Mouse (Mus musculus): ENCODE measurements at regions not wholly inside any gene's neighbourhood (a gene's known extent, or its start where the extent isn't known, plus 50 kb on each side); places are given as distances from the start of the nearest gene placed in this dataset.

DNA sequence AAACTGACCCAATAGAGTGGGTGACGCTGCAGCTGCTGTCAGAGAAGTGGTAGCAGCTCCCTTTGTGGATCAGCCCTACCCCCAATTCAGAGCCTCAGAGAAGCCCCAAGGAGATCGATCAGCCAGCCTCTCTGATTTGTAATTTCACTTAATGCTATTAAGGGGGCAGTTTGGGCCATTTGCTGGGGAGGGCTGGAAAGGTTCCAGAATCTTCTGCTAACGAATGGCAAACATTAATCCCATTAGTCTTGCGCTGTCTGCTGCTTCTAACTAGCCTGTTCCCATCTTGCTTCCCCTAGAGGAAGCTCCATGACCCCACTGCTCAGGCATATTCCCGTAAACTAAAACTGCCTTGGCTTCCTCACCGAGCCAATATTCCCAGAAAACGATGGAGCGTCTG is 59.9 kb upstream of the Lrrn2 start:
- no peaks in the 10 kb centered on the region; the same call in 1 of the 2 replicates for H3K27me3 ChIP-seq (ENCODE audit: low read depth, poor library complexity, severe bottlenecking)
- H3K36me3 ChIP-seq: no peaks in the 10 kb centered on the region
- 54% methylated on average over 8 of the region's 8 CpGs for WGBS
- peak overlapping the region; percentile 46; the same call in 1 of the 2 replicates for H3K27ac ChIP-seq (replicated peaks)
- no peak for DNase-seq (ENCODE audit: low spot score)
- no peaks in the 10 kb centered on the region for H3K9me3 ChIP-seq (replicated peaks)
- H3K4me3 ChIP-seq: no peak overlapping the region
- peaks cover 25% of the 10 kb centered on the region for H3K4me1 ChIP-seq

GRCm38 (mm10) chr1:132818296-132818695 is 61.8 kb upstream of the Lrrn2 start:
- Histone ChIP-seq H3K27me3 (ENCODE audit: low read depth, poor library complexity, severe bottlenecking) (peaks cover 11% of the 10 kb centered on the region), H3K4me1 (peaks cover 25% of the 10 kb centered on the region), H3K36me3 (no peaks in the 10 kb centered on the region), H3K4me3 (no peak overlapping the region), H3K27ac (replicated peaks) (no peak overlapping the region), H3K9me3 (replicated peaks) (no peaks in the 10 kb centered on the region)
- WGBS: 53% methylated on average over 7 of the region's 7 CpGs
- no peak for DNase-seq (ENCODE audit: low spot score)

GRCm38 (mm10) chr1:132817366-132817765 is 62.7 kb upstream of the Lrrn2 start:
- Histone ChIP-seq H3K9me3 (replicated peaks) (no peaks in the 10 kb centered on the region), H3K27ac (replicated peaks) (no peak overlapping the region), H3K36me3 (no peaks in the 10 kb centered on the region), H3K4me1 (peaks cover 25% of the 10 kb centered on the region), H3K27me3 (ENCODE audit: low read depth, poor library complexity, severe bottlenecking) (peaks cover 20% of the 10 kb centered on the region), H3K4me3 (no peak overlapping the region)
- WGBS: 93% methylated on average over 2 of the region's 2 CpGs
- no peak for DNase-seq (ENCODE audit: low spot score)

DNA sequence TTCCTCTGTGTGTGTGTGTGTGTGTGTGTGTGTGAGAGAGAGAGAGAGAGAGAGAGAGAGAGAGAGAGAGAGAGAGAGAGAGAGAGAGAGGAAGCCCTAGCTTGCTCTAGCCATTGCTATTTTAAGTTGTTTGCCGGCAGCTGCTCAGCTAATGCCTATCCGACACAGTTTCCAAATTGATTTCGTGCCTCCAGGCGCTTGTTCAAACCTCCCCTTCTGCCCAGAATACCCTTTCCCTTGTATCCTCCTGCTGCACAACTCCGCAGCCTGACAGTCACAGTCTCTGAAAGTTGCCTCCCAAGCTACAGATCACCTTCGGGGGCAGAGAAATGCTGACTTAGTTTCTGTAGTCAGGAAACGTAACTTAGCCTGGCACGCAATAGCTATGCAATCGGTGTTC is 63.9 kb upstream of the Nfasc start:
- 0 out of 2 replicates have a peak overlapping the region, but pooled peaks have one; percentile 17 for H3K27ac ChIP-seq (replicated peaks)
- no peaks in the 10 kb centered on the region for H3K36me3 ChIP-seq
- H3K9me3 ChIP-seq (replicated peaks): no peaks in the 10 kb centered on the region
- no peak for DNase-seq (ENCODE audit: low spot score)
- no peak overlapping the region for H3K4me3 ChIP-seq
- peaks cover 32% of the 10 kb centered on the region for H3K4me1 ChIP-seq
- 76% methylated on average over 9 of the region's 9 CpGs for WGBS
- peaks cover 14% of the 10 kb centered on the region for H3K27me3 ChIP-seq (ENCODE audit: low read depth, poor library complexity, severe bottlenecking)

DNA sequence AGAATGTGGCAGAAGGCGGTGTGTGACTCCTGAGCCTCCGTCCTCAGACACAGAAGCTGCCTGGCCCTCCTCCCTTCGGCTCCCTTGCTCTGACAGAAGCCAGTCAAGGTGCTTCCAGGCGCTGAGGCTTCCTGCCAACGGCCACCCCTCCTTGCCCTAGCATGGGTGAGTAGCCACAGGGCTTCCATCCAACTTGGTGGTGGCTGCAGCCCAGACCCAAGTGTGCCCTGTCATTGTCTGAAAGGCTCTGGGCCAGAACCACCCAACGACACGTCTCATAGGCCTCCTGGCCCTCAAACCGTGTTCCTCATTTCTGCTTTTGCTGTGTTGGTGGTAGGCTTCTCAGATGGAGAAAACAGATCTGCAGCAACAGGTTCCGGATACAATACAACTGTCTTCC is 62.2 kb upstream of the Nfasc start:
- 85% methylated on average over 9 of the region's 9 CpGs for whole genome bisulfite sequencing
- no peaks in the 10 kb centered on the region for H3K36me3 ChIP-seq
- H3K27me3 ChIP-seq (ENCODE audit: low read depth, poor library complexity, severe bottlenecking): peaks cover 24% of the 10 kb centered on the region
- H3K27ac ChIP-seq (replicated peaks): 0 out of 2 replicates have a peak overlapping the region, but pooled peaks have one; percentile 9
- peaks cover 47% of the 10 kb centered on the region for H3K4me1 ChIP-seq
- no peak for DNase-seq (ENCODE audit: low spot score)
- no peak overlapping the region for H3K4me3 ChIP-seq
- H3K9me3 ChIP-seq (replicated peaks): no peaks in the 10 kb centered on the region

DNA sequence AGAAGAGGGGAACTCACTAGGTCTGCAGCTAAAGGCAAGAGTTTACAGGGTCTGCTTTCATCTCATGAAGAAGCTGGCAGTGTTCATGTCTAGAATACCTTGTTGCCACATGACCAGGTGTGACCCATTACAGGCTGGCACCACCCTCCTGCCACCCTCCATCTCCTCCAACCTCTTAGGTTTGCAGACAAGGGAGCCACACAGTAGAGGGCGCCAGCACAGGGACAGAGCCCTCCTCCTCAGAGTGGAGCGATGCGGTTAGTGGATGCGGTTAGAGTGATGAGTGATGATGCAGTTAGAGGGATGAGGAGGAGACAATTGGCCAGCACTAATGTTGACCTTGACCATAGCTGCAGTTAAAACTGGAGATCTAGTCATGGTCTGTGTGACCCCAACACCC is 60.8 kb upstream of the Nfasc start:
- Histone ChIP-seq H3K27ac (replicated peaks) (no peak overlapping the region), H3K4me3 (no peak overlapping the region), H3K4me1 (peaks cover 47% of the 10 kb centered on the region), H3K9me3 (replicated peaks) (no peaks in the 10 kb centered on the region), H3K36me3 (no peaks in the 10 kb centered on the region), H3K27me3 (ENCODE audit: low read depth, poor library complexity, severe bottlenecking) (peaks cover 33% of the 10 kb centered on the region)
- no peak for DNase-seq (ENCODE audit: low spot score)
- 52% methylated on average over 4 of the region's 4 CpGs for WGBS

DNA sequence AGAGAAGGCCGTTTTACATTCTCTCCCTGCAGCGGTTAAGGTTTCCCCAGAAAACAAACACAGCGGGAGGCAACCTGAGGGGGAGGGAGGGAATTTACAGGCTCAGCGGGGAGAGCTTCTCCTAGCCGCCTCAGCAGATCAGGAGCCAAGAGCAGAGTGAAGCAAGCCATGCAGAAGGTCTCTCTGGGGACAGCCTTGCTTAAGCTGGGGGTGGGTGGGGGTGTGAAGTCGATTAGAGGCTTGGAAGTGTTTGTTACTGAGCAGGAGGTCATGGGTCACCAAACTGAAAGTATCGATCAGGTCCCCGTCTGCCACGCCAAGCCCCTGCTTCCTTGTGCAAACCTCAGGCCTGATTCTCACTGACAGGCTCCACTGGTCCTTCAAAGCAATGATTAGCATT is 58.7 kb upstream of the Nfasc start:
- H3K27ac ChIP-seq (replicated peaks): no peak overlapping the region; the same call in 1 of the 2 replicates
- 0% methylated on average over 9 of the region's 9 CpGs for WGBS

DNA sequence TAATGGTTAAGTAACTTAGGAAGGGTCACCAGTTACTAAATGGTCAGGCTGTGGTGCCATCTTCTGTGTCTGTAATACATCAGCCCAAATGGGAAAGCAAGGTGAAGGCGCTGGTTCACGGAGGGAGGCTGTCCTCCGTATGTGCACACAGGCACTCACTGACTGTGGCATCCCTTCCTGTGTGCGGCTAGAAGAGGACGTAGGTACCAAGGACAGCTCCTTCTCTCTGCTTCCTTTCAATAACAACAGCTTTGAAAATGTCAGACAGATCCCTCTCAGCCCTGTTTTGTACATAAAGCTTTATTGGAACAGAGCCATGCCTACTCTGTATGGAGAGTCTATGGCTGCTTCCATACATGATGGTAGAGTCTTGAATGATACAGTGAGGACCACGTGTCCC is 57.7 kb upstream of the Nfasc start:
- 4% methylated on average over 6 of the region's 6 CpGs for WGBS
- Histone ChIP-seq H3K4me1 (peaks cover 27% of the 10 kb centered on the region), H3K27ac (replicated peaks) (no peak overlapping the region), H3K9me3 (replicated peaks) (no peaks in the 10 kb centered on the region), H3K36me3 (no peaks in the 10 kb centered on the region), H3K4me3 (no peak overlapping the region), H3K27me3 (ENCODE audit: low read depth, poor library complexity, severe bottlenecking) (peaks cover 26% of the 10 kb centered on the region)
- DNase-seq (ENCODE audit: low spot score): no peak

More for the DNA sequence above, 58.7 kb upstream of the Nfasc start:
- Histone ChIP-seq H3K4me1 (peaks cover 38% of the 10 kb centered on the region), H3K4me3 (peak overlapping the region; percentile 37), H3K36me3 (no peaks in the 10 kb centered on the region), H3K27me3 (ENCODE audit: low read depth, poor library complexity, severe bottlenecking) (peaks cover 26% of the 10 kb centered on the region), H3K9me3 (replicated peaks) (no peaks in the 10 kb centered on the region)
- DNase-seq (ENCODE audit: low spot score): peak; percentile 52

DNA sequence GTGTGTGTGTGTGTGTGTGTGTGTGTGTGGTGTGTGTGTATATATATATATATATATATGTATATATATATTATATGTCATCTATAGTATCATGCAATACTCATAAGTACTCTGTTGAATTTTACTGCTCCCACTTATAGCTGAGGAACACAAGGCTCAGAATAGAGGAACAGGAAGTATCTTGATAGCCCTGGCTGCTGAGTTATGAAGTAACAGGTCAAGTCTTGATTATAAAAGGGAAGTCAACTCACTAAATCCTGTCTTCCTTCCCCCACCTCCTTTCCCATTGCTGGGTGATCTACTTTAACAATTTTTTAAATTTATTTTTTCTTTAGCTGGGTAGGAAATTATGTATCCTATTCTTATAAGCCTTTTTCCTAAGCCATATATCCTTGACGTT is 52.9 kb upstream of the Nfasc start:
- no peak for DNase-seq (ENCODE audit: low spot score)
- 100% methylated on average over 1 of the region's 1 CpGs for WGBS

More for the DNA sequence above, 52.9 kb upstream of the Nfasc start:
- Histone ChIP-seq H3K36me3 (no peaks in the 10 kb centered on the region), H3K27ac (replicated peaks) (no peak overlapping the region), H3K27me3 (ENCODE audit: low read depth, poor library complexity, severe bottlenecking) (peaks cover 15% of the 10 kb centered on the region), H3K4me1 (peaks cover 4% of the 10 kb centered on the region), H3K4me3 (no peak overlapping the region), H3K9me3 (replicated peaks) (no peaks in the 10 kb centered on the region)

All from midbrain, embryonic 10.5 days (tissue).